Mouse (Mus musculus) gastrocnemius, adult 18-20 months (tissue): ENCODE results near the gene Anapc2. TPM values are rescaled to one million over a fixed set of nuclear protein-coding genes. Genes with fewer than 3 reads are reported as not detected.

ENCODE experiments used
- DNase-seq: peaks from one replicate; pipeline ENCODE4 v3.0.0; 2021; ENCODE audit warnings: low spot score
- long read RNA-seq, 2 experiments: library from polyadenylated mRNA; stranded (forward); transcript quantifications; one replicate each; pipeline ENCODE4 v2.0.0; 2021
- total RNA-seq, 2 experiments: library from RNA; stranded (reverse); gene quantifications; 2 replicates each; pipeline ENCODE4 v1.2.3; 2021

Gene Anapc2
- total RNA-seq: 10 to 100 TPM; 27.6 to 30.4 TPM
- long read RNA-seq, experiment 1, transcript Anapc2-201 (13 exons, 3,004 nt): major isoform, 61 of 68 reads
- long read RNA-seq, experiment 1, partial matches to known transcripts: 4 of 68 reads
- long read RNA-seq, experiment 1, other reads (novel, unspliced or antisense): 3 of 68 reads
- long read RNA-seq, experiment 2, transcript Anapc2-201 (13 exons, 3,004 nt): major isoform, 34 of 40 reads
- long read RNA-seq, experiment 2, partial matches to known transcripts: 4 of 40 reads
- long read RNA-seq, experiment 2, other reads (novel, unspliced or antisense): 2 of 40 reads

GRCm38 (mm10) chr2:25271827-25272511, at the start of gene Anapc2, which contains the start of gene Ssna1:
Gene Anapc2, plus strand, starts transcription at chr2:25272478.
Gene Ssna1, minus strand, starts transcription at chr2:25272438.
- DNase-seq: peak; percentile 97

- DNase-seq: peak; percentile 87
Measured at GRCm38 (mm10) chr2:25223681-25224491, 48.4 kb upstream of the Anapc2 start.

- DNase-seq: no peak
Measured at GRCm38 (mm10) chr2:25224492-25224765, 47.8 kb upstream of the Anapc2 start, which contains the start of gene Tubb4b. Gene Tubb4b, minus strand, starts transcription at chr2:25224702.

- DNase-seq: peak; percentile 99
Measured at GRCm38 (mm10) chr2:25224766-25225752, 47.2 kb upstream of the Anapc2 start.

- no peak for DNase-seq
Measured at GRCm38 (mm10) chr2:25225811-25226379, 46.4 kb upstream of the Anapc2 start.

DNA sequence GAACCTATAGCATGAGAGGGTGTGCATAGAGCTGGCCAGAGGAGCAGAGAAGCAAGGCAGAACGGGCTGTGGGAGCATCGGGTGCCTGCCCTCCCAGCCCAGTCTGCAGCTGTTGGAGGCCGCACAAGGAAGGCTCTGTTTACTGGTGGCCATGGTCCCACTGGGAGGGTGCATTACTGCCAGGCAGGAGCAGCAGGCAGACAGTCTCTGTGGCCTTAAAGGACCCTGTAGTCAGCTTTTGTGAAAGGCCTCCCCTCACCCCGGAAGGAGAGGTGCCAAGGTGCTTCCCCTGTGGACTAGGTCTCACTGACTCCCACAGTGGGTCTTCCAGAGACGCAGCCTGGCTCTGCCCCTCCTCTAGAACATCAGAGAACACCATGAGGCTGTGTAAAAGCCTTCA, 45.4 kb upstream of the Anapc2 start:
- DNase-seq: peak; percentile 65

GRCm38 (mm10) chr2:25227406-25227805, 44.9 kb upstream of the Anapc2 start:
- DNase-seq: no peak

GRCm38 (mm10) chr2:25228431-25228889, 43.8 kb upstream of the Anapc2 start:
- peak; percentile 90 for DNase-seq

- DNase-seq: no peak
Measured at GRCm38 (mm10) chr2:25228995-25229530, 43.2 kb upstream of the Anapc2 start.

DNA sequence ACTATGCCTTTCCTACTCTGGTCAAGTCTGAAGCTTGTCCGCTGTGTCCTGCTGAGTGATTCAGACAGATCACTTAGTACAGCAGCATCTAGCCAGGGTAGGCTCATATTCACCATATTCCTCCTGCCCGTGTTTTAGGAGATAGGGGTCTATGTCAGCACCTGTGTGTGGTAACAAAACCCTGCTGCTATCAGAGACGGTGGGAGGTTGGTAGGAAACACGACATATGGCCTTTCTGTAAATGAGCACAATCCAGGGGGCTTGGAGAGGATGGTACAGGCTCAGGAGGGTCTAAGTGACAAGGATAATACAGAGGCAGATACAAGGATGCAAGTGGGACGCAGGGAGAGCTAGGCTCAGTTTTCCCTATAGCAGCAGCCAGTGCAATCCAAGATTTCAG, 42.7 kb upstream of the Anapc2 start:
- DNase-seq: no peak

- no peak for DNase-seq
Measured at GRCm38 (mm10) chr2:25230581-25230980, 41.7 kb upstream of the Anapc2 start.

DNA sequence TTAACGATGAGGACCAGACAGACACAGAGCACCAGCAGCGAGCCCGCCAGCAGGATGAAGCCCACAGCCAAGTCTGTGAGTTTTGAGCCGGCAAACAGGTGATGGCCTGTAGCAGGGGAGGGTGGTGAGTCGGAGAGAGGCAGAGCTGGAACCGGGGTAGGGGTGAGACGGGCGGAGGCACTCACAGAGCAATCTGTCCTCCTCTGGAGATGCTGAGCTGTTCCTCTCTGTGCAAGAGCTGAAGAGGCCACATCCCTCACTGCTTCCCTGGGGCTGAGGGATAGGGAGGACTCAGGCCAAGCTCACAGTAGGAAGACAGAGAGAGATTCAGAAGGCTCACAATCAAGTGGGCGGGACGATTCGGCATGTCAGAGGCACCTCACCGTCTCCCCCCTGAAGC, 41.2 kb upstream of the Anapc2 start:
- DNase-seq: no peak

GRCm38 (mm10) chr2:25233421-25233820, 38.9 kb upstream of the Anapc2 start:
- DNase-seq: no peak

DNA sequence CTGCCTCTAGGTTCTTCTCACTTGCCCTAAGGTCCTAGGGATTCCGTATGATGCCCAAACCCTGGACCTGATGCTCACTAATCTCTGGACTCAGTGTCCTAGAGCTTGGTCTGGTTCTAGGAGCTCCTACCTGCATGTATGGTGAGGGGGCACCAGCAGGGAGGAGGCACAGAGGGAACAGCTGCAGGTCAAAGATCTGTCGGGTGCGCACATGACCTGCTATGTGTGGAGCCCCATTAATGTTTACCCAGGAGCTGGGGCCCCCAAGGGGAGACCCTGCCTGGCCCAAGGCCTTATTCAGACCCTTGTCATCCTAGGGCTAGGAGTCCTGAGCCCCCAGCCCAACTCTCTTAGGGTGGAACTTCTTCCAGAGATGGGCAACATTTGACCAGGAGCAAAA, 38.2 kb upstream of the Anapc2 start, which contains the start of gene Slc34a3:
Gene Slc34a3 (minus strand): TSS at position 315 of the 400 bp plus-strand sequence.
- DNase-seq: no peak

DNA sequence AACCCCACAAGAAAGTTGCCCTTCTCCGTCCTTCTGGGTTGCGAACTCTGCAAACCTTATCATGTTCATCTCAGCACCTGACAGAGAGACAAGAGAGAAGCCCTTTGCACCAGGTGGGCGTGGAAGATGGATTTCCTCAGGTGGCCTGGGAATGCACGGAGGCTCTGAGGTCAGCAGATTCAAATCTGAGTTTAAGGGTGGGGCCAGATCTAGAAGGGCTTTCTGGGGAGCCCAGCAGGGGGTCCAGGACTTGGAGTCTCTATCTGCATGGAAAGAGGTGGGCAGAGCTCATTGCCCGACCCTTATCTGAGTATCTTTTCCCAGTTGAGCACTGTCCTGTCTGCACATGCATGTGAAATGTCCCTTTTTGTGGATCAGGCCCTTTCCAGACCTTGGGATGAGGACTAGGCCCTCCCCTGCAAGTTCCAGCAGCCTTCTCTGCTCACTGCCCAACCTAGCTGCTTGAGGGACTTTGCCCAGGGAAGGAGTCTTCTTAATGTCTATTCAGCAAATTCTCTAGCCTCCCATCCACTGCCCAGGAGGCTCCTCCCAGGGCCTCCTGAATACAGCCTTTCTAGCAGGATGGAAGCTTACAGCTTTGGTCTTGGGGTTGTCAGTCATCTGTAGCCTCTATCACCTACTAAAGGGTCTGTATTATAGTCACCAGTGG, 37.6 kb upstream of the Anapc2 start:
- DNase-seq: no peak

DNA sequence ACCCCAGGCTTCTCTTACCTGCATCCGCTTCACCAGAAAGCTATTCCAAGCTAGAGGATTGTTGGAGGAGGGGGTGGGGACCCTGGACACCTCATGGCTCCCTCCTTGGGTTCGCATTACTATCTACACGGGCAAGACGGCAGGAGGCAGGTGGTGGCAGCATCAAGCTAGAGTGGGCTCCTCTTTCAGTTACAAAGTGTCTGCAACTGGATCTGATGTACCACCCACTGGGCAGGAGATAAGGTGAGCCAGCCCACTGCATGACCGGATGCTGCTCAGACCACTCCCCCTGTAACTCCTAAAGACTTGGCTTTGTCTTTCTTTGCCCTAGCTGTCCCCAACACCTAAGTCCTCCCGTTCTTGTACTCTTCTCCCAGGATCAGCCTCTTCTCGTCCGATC, 35.7 kb upstream of the Anapc2 start, which contains the start of gene Rnf224:
Gene Rnf224 (minus strand): TSS at position 174 of the 400 bp plus-strand sequence.
- DNase-seq: no peak

DNA sequence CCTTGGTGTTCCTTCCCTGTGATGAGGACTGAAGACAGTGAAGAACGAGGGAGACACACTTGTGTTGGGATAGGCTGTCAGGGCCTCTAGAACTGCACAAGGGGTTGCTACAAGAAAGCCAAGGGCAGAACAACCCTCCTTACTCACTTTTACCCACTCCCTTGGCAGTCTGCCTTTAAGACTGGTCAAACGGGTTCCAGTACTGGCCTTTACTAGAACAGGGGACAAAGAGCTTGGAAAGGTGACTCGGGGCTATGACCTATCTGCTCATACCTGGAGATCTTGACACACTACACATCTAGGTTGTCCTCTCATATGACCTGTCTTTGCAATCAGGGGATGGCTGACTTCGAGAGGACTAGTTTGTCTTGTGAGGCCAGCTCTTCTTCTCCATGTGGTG, 34.8 kb upstream of the Anapc2 start:
- no peak for DNase-seq

DNA sequence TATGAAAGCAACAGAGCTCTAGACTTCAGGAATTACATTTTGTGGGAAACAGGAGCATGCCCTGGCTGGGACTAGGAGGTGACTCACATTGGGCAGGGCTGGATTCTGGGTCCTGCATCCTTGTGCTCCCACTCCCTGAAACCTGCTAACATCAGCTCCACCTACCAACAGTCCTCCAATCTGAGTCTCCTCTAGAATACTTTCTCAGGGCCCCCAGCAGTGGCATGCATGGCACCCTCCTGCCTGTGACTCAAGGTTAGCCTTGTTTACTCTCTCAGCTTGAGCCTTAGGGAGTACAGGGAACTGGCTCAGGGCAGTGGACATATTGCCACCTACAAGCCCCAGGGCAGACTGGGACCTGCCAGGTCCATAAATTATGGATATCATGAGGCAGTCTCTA, 34.2 kb upstream of the Anapc2 start:
- no peak for DNase-seq

GRCm38 (mm10) chr2:25239766-25240165, 32.5 kb upstream of the Anapc2 start:
- DNase-seq: no peak

DNA sequence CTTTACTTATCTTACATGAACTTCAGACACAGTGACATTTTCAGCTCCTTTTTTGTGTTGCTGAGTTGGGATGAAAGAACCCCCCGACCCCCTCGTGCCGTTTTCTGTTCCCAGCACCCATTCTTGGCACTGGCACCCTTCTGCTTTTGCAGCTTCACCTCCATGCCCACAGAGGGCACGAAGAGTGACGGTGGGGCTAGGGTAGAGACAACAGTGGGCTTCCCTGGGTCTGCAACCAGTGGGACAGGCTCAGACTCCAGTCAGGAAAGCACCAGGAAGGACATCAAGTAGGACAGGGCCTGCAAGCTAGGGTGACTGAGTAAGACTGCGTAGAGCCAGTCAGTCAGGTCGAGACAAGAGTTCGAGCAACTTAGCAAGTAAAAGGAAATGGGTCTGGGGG, 32.0 kb upstream of the Anapc2 start:
- DNase-seq: no peak
